Mouse (Mus musculus) liver, embryonic 14.5 days (tissue): ENCODE measurements around the gene Moap1. TPM values are rescaled to one million over a fixed set of nuclear protein-coding genes. Genes with fewer than 3 reads are reported as not detected.

Experiments
- ATAC-seq: fragments of 200-750 bp; cut with Nextera tagmentation; 2 replicates; pipeline ENCODE4 v1.8.0; 2017; ENCODE audit warnings: moderate number of reproducible peaks, mild to moderate bottlenecking, moderate library complexity; ENCODE audit not compliant: insufficient read depth
- DNase-seq, 3 experiments: peaks; one replicate each; pipeline ENCODE4 v3.0.0-alpha.2; 2012 to 2013; ENCODE audit warnings: low read depth in 3 of 3, low spot score in 3 of 3
- H3K27ac ChIP-seq: fragments of 300-500 bp; sonication (generic); 2 replicates; pipeline ENCODE4 v1.5.1; 2014; ENCODE audit warnings: moderate library complexity, mild to moderate bottlenecking, control low read depth, inconsistent platforms
- H3K27me3 ChIP-seq: fragments of 300-500 bp; sonication (generic); 2 replicates; pipeline ENCODE4 v1.6.1; 2014; ENCODE audit warnings: mild to moderate bottlenecking, low read length, moderate library complexity; ENCODE audit not compliant: control insufficient read depth, insufficient read depth
- H3K36me3 ChIP-seq: fragments of 300-500 bp; sonication (generic); replicated peaks from 2 replicates; pipeline ENCODE4 v1.6.1; 2014; ENCODE audit warnings: low read depth; ENCODE audit not compliant: control insufficient read depth, insufficient read depth
- H3K4me1 ChIP-seq, 2 experiments: fragments of 200-500 bp in 1 of 2; fragments of 300-500 bp in 1 of 2; sonication (generic) in 1 of 2; replicated peaks; 2 replicates each; pipeline ENCODE4 v1.6.1; 2012 to 2014; ENCODE audit warnings: antibody characterized with exemption in 1 of 2, inconsistent platforms in 1 of 2, low read length in 1 of 2; ENCODE audit not compliant: control insufficient read depth in 2 of 2, insufficient read depth in 2 of 2
- H3K4me2 ChIP-seq: fragments of 300-500 bp; sonication (generic); 2 replicates; pipeline ENCODE4 v1.6.1; 2014; ENCODE audit warnings: low read depth, mild to moderate bottlenecking, control low read depth, moderate library complexity
- H3K4me3 ChIP-seq, 2 experiments: fragments of 200-500 bp in 1 of 2; fragments of 300-500 bp in 1 of 2; sonication (generic) in 1 of 2; 2 replicates each; pipeline ENCODE4 v1.5.1; 2012 to 2014; ENCODE audit warnings: low read depth in 2 of 2, low read length in 2 of 2, mild to moderate bottlenecking in 2 of 2, control low read depth in 1 of 2, inconsistent platforms in 1 of 2, moderate library complexity in 1 of 2; ENCODE audit not compliant: insufficient read depth in 1 of 2
- H3K9ac ChIP-seq: fragments of 300-500 bp; sonication (generic); replicated peaks from 2 replicates; pipeline ENCODE4 v1.6.1; 2014; ENCODE audit warnings: mild to moderate bottlenecking, control low read depth, moderate library complexity
- H3K9me3 ChIP-seq: fragments of 300-500 bp; sonication (generic); 2 replicates; pipeline ENCODE4 v1.6.1; 2016; ENCODE audit warnings: low read length, mixed read lengths; ENCODE audit not compliant: control insufficient read depth
- CTCF ChIP-seq: IDR thresholded peaks from 2 replicates; pipeline ENCODE4 v1.5.1; 2016; ENCODE audit warnings: antibody characterized with exemption, low read depth, control low read depth
- EP300 ChIP-seq: IDR thresholded peaks from 2 replicates; pipeline ENCODE4 v1.6.1; 2016; ENCODE audit warnings: antibody characterized with exemption, low read depth
- WGBS: fragments of 180-500 bp; shearing (Covaris S2); extraction: QIAGEN DNeasy Blood & Tissue Kit; methylation state at CpG from one replicate; pipeline ENCODE4 v1.1.7; 2014; ENCODE audit not compliant: insufficient replicate concordance; 5-methylcytosine and 5-hydroxymethylcytosine counted together
- polyA plus RNA-seq, 2 experiments: library from polyadenylated mRNA; depleted of rRNA in 1 of 2; stranded (reverse) in 1 of 2; unstranded in 1 of 2; fragments of >200 nt; fragmentation: Nextera tagmentation in 1 of 2; extraction: Ambion mirVana in 1 of 2; gene quantifications; 2 replicates each; pipeline versions ENCODE4 v1.2.1 to v1.2.3; 2012 to 2014

Gene Moap1
- polyA plus RNA-seq, 2 experiments, result 1.8 to 6.7 TPM

- Histone ChIP-seq H3K36me3 (no peaks in the 10 kb centered on the region), H3K9ac (no peak overlapping the region), H3K4me2 (no peak overlapping the region), H3K4me3 (no peak overlapping the region), H3K27me3 (no peaks in the 10 kb centered on the region), H3K27ac (no peak overlapping the region), H3K9me3 (no peaks in the 10 kb centered on the region), H3K4me1 (0 out of 4 replicates have a peak, but pooled peaks cover 0 to 2% of the 10 kb centered on the region in 2 experiments)
- TF ChIP-seq EP300 (no peak), CTCF (no peak)
- ATAC-seq, result no peak
- WGBS, result 50% methylated on average over 2 of the region's 2 CpGs
- no peak for DNase-seq
These were observed 29.3 kb downstream of the Moap1 start for GRCm38 (mm10) chr12:102714116-102714515.

DNA sequence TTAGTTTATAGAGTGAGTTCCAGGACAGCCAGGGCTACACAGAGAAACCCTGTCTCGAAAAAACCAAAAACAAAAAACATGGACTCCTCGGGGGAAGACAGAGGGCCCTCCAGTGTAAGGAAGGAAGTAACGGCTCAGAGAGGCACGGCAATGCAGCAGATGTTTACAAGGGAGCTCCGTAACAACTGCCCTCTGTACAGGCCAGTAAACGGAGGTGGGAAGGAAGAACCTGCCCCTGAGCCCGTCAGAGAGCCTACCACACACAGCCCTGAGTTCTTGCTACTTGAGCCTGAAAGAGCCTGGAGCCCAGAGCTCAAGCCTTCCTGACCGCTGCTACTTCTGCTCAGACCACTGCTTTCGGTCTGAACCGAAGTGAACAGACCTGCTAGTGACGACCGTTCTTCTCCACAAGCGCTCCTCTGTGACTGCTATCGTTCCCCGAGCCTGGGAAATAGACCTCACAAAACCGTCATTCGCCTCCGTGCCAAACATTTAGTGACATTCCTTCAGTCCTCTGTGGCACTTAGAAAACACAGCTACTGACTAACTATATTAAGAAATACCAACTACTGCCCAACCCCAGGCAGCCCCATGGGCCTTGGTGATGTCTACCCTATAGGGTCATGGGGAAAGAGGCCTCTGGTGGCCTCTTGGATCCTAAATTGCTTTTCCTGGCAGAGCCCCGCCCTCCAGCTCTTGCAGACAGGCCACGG, 30.2 kb downstream of the Moap1 start:
- Histone ChIP-seq H3K27ac (no peak overlapping the region), H3K4me2 (no peak overlapping the region)
- TF ChIP-seq CTCF, result no peak
- TF ChIP-seq EP300, result no peak

GRCm38 (mm10) chr12:102710851-102711375, 32.5 kb downstream of the Moap1 start:
- TF ChIP-seq EP300 (no peak), CTCF (no peak)
- no peak for DNase-seq
- H3K4me2 ChIP-seq, result no peak overlapping the region
- no peak overlapping the region for H3K4me3 ChIP-seq
- H3K27me3 ChIP-seq, result no peaks in the 10 kb centered on the region; the same call in 1 of the 2 replicates
- no peak overlapping the region for H3K9ac ChIP-seq
- H3K27ac ChIP-seq, result no peak overlapping the region
- H3K9me3 ChIP-seq, result no peaks in the 10 kb centered on the region
- WGBS, result 61% methylated on average over 4 of the region's 4 CpGs
- H3K36me3 ChIP-seq, result no peaks in the 10 kb centered on the region
- 0 out of 4 replicates have a peak, but pooled peaks cover 0 to 2% of the 10 kb centered on the region in 2 experiments for H3K4me1 ChIP-seq
- ATAC-seq, result no peak

More for the DNA sequence above, 30.2 kb downstream of the Moap1 start:
- ATAC-seq (no peak), DNase-seq (no peak)
- Histone ChIP-seq H3K9ac (no peak overlapping the region), H3K9me3 (no peaks in the 10 kb centered on the region), H3K36me3 (no peaks in the 10 kb centered on the region), H3K4me1 (0 out of 4 replicates have a peak, but pooled peaks cover 0 to 2% of the 10 kb centered on the region in 2 experiments), H3K27me3 (no peaks in the 10 kb centered on the region; the same call in 1 of the 2 replicates), H3K4me3 (no peak overlapping the region)
- WGBS, result 47% methylated on average over 20 of the region's 20 CpGs

GRCm38 (mm10) chr12:102709896-102710295, 33.6 kb downstream of the Moap1 start:
- H3K4me1 ChIP-seq, result peaks cover 0 to 4% of the 10 kb centered on the region in 2 experiments; a peak in 2 of 4 replicates
- DNase-seq (no peak), ATAC-seq (no peak)
- TF ChIP-seq CTCF (no peak), EP300 (no peak)
- no peaks in the 10 kb centered on the region; the same call in 1 of the 2 replicates for H3K27me3 ChIP-seq
- H3K4me3 ChIP-seq, result no peak overlapping the region
- no peak overlapping the region for H3K9ac ChIP-seq
- WGBS, result 76% methylated on average over 5 of the region's 5 CpGs
- no peak overlapping the region for H3K4me2 ChIP-seq
- no peaks in the 10 kb centered on the region for H3K9me3 ChIP-seq
- H3K27ac ChIP-seq, result no peak overlapping the region
- no peaks in the 10 kb centered on the region for H3K36me3 ChIP-seq

GRCm38 (mm10) chr12:102708220-102708619, 35.2 kb downstream of the Moap1 start:
- Histone ChIP-seq H3K27me3 (no peaks in the 10 kb centered on the region; the same call in 1 of the 2 replicates), H3K4me1 (peaks cover 0 to 11% of the 10 kb centered on the region in 2 experiments; a peak in 3 of 4 replicates), H3K9me3 (no peaks in the 10 kb centered on the region), H3K9ac (no peak overlapping the region), H3K4me2 (no peak overlapping the region), H3K4me3 (no peak overlapping the region), H3K36me3 (no peaks in the 10 kb centered on the region), H3K27ac (no peak overlapping the region)
- ATAC-seq (no peak), DNase-seq (no peak)
- TF ChIP-seq EP300, result no peak
- peak; percentile 41 for TF ChIP-seq CTCF
- WGBS, result 64% methylated on average over 11 of the region's 11 CpGs
